Mouse (Mus musculus) E14TG2a.4 (cell line): Measurements from ENCODE around the gene Orm1.

Experiments used
- CTCF ChIP-seq: conservative IDR thresholded peaks from 2 replicates; pipeline ENCODE4 v1.5.1; 2014; ENCODE audit warnings: low read length
- NANOG ChIP-seq: IDR thresholded peaks from 2 replicates; pipeline ENCODE4 v1.6.1; 2014; ENCODE audit warnings: borderline replicate concordance, low read length, mixed read lengths
- POU5F1 ChIP-seq: IDR thresholded peaks from 2 replicates; pipeline ENCODE4 v1.6.1; 2014; ENCODE audit warnings: low read length, borderline replicate concordance

- TF ChIP-seq CTCF (no peak), POU5F1 (no peak), NANOG (no peak)
Observed at GRCm38 (mm10) chr4:63383474-63383873, 39.1 kb downstream of the Orm1 start.
